Mouse (Mus musculus) cerebellum, adult 11-12 months (tissue): Measurements from ENCODE around the gene Ecsit.
A peak's percentile ranks its signal among the peaks of the same experiment; 100 is the strongest.
"Not testable (repeated sequence)": the region's sequence is repeated elsewhere in the genome, so short reads cannot be mapped to it uniquely, and the experiment has no call there.

ENCODE experiments used
- DNase-seq: peaks from one replicate; pipeline ENCODE4 v3.0.0; 2022

Ecsit gene

GRCm38 (mm10) chr9:22087034-22087618 lies 1.9 kb upstream of the Ecsit start:
- no peak for DNase-seq

GRCm38 (mm10) chr9:22086012-22086411 lies 774 bp upstream of the Ecsit start:
- DNase-seq, result no peak

GRCm38 (mm10) chr9:22084667-22085021 lies 594 bp downstream of the Ecsit start:
- DNase-seq, result no peak

GRCm38 (mm10) chr9:22076223-22076622 lies 9.0 kb downstream of the Ecsit start:
- DNase-seq, result peak; percentile 38

- DNase-seq, result not testable (repeated sequence)
These were observed 9.5 kb downstream of the Ecsit start for GRCm38 (mm10) chr9:22075778-22076177.

- peak; percentile 79 for DNase-seq
These were observed 13.0 kb downstream of the Ecsit start for GRCm38 (mm10) chr9:22072276-22072675.

GRCm38 (mm10) chr9:22070791-22071573 lies 14.3 kb downstream of the Ecsit start, which contains the start of the genes Gm49318 and Zfp653:
Gene Gm49318, minus strand, starts transcription at chr9:22071259.
Gene Zfp653, minus strand, starts transcription at chr9:22071376.
- DNase-seq, result peak; percentile 98

GRCm38 (mm10) chr9:22069881-22070553 lies 15.2 kb downstream of the Ecsit start:
- peak; percentile 56 for DNase-seq

- peak; percentile 50 for DNase-seq
These were observed 18.0 kb downstream of the Ecsit start for GRCm38 (mm10) chr9:22067195-22067594.

GRCm38 (mm10) chr9:22066433-22066832 lies 18.8 kb downstream of the Ecsit start:
- DNase-seq, result peak; percentile 67

GRCm38 (mm10) chr9:22065642-22066041 lies 19.6 kb downstream of the Ecsit start:
- DNase-seq, result peak; percentile 55

- DNase-seq, result peak; percentile 96
These were observed 20.9 kb downstream of the Ecsit start for GRCm38 (mm10) chr9:22064341-22064740.

- DNase-seq, result peak; percentile 84
These were observed 23.9 kb downstream of the Ecsit start for GRCm38 (mm10) chr9:22061339-22061738.

GRCm38 (mm10) chr9:22058011-22058424 lies 27.2 kb downstream of the Ecsit start:
- peak; percentile 86 for DNase-seq

GRCm38 (mm10) chr9:22057031-22057517 lies 28.2 kb downstream of the Ecsit start:
- DNase-seq, result peak; percentile 68

- peak; percentile 59 for DNase-seq
These were observed 28.8 kb downstream of the Ecsit start for GRCm38 (mm10) chr9:22056303-22056910.

GRCm38 (mm10) chr9:22055713-22056112 lies 29.5 kb downstream of the Ecsit start:
- peak; percentile 68 for DNase-seq

GRCm38 (mm10) chr9:22054411-22055076 lies 30.7 kb downstream of the Ecsit start:
- peak; percentile 88 for DNase-seq

GRCm38 (mm10) chr9:22053657-22054056 lies 31.6 kb downstream of the Ecsit start:
- peak; percentile 43 for DNase-seq

- peak; percentile 92 for DNase-seq
These were observed 33.3 kb downstream of the Ecsit start, which contains the start of gene Elavl3 for GRCm38 (mm10) chr9:22051958-22052254. Gene Elavl3, minus strand, starts transcription at chr9:22052023.

- DNase-seq, result peak; percentile 79
These were observed 33.9 kb downstream of the Ecsit start for GRCm38 (mm10) chr9:22051161-22051957.
